Mouse (Mus musculus): Measurements from ENCODE around the gene Olfr114.

Olfr114 gene

DNA sequence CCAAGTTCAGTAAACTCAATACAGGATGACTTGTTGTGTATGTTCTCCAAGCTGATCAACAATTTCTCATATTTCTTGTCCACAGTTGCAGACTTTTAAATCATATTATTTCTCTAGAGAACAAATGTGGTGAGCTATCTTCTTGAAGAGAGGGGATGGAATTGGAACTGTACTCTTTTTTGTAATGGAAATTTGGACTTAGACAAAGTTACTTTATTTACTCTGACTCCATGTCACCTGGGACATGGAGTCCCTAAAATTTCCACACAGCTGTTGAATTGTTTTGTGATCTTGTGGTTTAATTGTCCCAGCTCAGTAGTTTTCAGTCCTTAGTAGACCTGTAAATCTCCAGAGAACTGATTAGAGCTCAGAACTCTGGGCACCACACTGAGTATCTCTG lies at the start of gene Olfr114:
Olfr114 (minus strand) TSS at position 101 of the 400 bp plus-strand sequence.
- DNase-seq (ENCODE audit: low spot score in 2 of 2), result no peak

DNA sequence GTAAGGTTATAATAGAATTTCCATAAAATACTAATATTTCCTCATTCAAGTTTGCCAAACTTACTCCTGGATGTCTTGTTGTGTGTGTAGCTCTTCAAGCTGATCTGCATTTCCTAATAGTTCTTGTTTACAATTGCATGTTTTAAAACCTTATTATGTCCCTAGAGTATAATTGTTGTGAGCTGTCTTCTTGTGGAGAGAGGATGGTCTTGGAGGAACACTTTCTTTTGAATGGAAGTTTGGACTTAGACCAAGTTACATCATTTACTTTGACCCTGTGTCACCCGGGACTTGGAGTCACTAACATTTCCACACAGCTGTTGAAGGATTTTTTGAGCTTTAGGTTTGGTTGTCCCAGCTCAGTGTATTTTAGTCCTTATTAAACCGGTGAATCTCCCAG lies 34.5 kb upstream of the Olfr114 start, which contains the start of the genes Olfr115 and Olfr116:
Olfr115 (minus strand) TSS at position 101 of the 400 bp plus-strand sequence.
Olfr116 (minus strand) TSS at position 191 of the 400 bp plus-strand sequence.
- no peak for DNase-seq (ENCODE audit: low spot score in 2 of 2)

DNA sequence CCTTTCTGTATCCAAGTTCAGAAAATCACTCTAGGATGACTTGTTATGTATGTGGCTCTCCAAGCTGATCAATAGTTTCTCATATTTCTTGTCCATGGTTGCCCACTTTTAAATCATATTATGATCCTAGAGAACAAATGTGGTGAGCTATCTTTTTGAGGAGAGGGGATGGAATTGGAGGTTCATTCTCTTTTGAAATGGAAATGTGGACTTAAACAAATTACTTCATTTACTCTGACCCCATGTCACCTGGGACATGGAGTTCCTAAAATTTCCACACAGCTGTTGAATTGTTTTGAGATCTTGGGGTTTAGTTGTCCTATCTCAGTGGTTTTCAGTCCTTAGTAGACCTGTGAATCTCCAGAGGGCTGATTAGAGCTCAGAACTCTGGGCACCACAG lies 15.0 kb downstream of the Olfr114 start, which contains the start of gene Olfr113:
Olfr113 (minus strand) TSS at position 101 of the 400 bp plus-strand sequence.
- DNase-seq (ENCODE audit: low spot score in 2 of 2), result no peak

DNA sequence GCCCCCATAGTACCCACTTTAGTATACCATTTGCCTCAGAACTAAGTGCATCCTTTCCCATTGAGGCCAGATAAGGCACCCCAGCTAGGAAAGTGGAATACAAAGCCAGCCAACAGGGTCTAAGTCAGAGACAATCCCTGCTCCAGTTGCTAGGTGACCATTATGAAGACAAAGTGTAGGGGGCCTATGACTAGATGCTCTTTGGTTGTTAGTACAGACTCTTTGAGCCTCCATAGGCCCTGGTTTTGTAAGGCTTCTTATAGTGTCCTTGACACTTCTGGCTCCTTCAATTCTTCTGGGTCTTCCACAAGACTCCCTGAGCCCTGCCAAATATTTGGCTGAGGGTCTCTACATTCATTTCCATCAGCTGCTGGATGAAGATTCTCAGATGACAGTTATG lies 23.2 kb downstream of the Olfr114 start, which contains the start of gene Olfr112:
Olfr112 (minus strand) TSS at position 101 of the 400 bp plus-strand sequence.
- no peak for DNase-seq (ENCODE audit: low spot score in 2 of 2)

DNA sequence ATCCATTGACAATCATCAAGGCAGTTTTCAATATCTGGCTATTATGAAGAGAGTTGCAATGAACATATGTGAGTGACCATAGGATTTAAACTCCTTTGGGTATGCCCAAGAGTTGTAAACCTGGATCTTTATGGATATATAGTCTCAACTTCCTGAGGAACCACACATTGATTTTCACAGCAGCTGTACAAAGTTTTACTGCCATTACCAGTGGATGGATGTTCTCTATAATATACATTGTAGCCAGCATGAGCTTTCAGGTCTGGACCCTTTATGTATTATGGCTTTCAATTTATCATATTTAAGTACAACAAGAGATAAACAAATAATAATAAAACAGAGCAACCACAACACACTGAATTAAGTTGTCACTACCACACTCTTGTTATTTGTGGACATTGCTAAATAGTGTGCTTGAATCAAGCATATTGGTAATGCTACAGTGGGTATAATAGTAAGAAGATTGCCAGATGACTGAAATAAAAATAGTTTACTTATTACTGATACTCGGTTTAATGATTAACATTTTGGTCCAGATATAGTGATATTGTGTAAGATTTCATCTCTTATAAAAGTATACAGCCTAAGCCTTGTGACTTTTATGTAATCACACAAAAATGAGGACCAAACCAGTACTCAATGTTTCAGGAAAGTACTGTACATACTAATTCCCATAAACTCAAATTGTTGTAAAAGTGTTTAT lies 33.5 kb downstream of the Olfr114 start:
- DNase-seq (ENCODE audit: low spot score in 2 of 2), result no peak

DNA sequence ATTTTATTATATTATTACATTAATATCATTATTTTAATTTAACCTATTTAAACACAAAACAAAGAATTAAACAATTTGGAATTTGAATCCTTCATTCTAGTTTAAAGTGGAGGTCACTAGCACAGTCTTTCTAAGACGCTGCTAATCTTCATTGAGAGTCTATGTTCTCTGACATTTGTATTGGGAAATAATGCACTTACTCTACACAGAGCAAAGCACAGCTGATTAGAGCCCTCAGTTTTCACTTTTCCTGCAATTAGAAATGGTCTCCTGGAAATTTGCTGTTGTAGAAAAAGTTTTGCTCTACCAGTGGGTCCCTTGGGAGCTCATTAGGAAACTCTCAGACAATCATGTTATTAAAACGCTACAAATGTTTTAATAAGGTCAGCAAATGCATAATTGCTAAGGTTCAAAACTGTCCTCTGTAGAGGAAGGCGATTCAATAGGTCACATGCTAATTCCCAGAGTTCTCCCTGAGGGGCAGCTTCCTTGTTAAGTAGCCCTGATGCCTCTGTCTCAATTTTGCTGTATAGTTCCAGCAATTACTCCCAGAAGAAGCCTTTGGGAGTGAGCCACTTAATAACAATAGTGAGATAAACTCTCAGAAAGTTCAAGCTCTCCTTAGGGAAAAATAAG lies 48.6 kb downstream of the Olfr114 start:
- no peak for DNase-seq (ENCODE audit: low spot score in 2 of 2)

DNA sequence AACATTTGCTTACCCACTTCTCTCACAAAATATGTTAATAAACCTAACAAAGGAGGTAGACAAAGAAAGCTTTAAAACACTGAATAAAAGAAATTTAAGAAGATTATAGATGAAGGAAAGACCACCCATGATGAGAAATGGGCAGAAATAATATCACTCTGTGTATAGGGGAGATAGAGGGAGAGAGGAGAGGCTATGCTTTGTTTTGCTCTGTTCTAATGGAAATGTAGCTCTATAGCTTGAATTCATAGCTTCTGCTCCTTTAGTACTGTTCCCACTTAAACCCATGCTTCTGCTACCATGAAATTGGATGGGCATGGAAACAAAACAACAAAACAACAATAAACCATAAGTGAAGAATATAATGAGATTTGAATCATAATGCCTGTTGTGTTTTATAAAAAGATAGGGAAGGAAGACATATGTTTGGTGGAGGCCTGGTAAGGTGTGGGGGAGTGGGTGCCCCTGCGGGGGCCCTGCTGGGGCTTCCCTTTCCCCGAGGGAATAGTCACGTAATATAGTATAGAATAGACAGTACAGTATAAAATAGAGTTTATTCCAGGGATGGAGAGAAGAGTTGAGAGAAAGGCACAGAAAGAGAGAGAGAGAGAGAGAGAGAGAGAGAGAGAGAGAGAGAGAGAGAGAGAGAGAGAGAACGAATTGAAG lies 51.0 kb downstream of the Olfr114 start:
- DNase-seq (ENCODE audit: low spot score in 2 of 2), result no peak
